Mouse (Mus musculus): ENCODE data around the gene Ptprz1. TPM values are rescaled to one million over a fixed set of nuclear protein-coding genes. Genes with fewer than 3 reads are reported as not detected.
"Not testable (repeated sequence)": the region's sequence is repeated elsewhere in the genome, so short reads cannot be mapped to it uniquely, and the experiment has no call there.

The Ptprz1 gene
- polyA plus RNA-seq, 1 experiment, result not detected

- no peak for TF ChIP-seq POLR2A (IDR thresholded peaks at IDR 0.05; ENCODE audit: borderline replicate concordance, control insufficient read depth, low read depth, low read length)
- TF ChIP-seq CTCF (IDR thresholded peaks at IDR 0.05; ENCODE audit: control insufficient read depth, insufficient read depth, low read length), result no peak
- H3K27ac ChIP-seq (ENCODE audit: control insufficient read depth, insufficient read depth, low read depth, low read length, poor library complexity), result no peak overlapping the region
- WGBS, result 77% methylated on average over 5 of the region's 5 CpGs
- no peaks in the 10 kb centered on the region for H3K4me1 ChIP-seq (ENCODE audit: control insufficient read depth, insufficient read depth, low read length)
- no peak overlapping the region for H3K4me3 ChIP-seq (replicated peaks; ENCODE audit: control insufficient read depth, low read depth, low read length)
These were observed 180.4 kb downstream of the Ptprz1 start for GRCm38 (mm10) chr6:23055734-23056133.

- H3K27ac ChIP-seq (ENCODE audit: control insufficient read depth, insufficient read depth, low read depth, low read length, poor library complexity), result no peak overlapping the region
- H3K4me1 ChIP-seq (ENCODE audit: control insufficient read depth, insufficient read depth, low read length), result no peaks in the 10 kb centered on the region
- TF ChIP-seq CTCF (IDR thresholded peaks at IDR 0.05; ENCODE audit: control insufficient read depth, insufficient read depth, low read length), result no peak
- no peak for TF ChIP-seq POLR2A (IDR thresholded peaks at IDR 0.05; ENCODE audit: borderline replicate concordance, control insufficient read depth, low read depth, low read length)
- WGBS, result 75% methylated on average over 2 of the region's 2 CpGs
- no peak overlapping the region for H3K4me3 ChIP-seq (replicated peaks; ENCODE audit: control insufficient read depth, low read depth, low read length)
These were observed 200.8 kb downstream of the Ptprz1 start for GRCm38 (mm10) chr6:23076060-23076459.

- H3K4me3 ChIP-seq (replicated peaks; ENCODE audit: control insufficient read depth, low read depth, low read length), result no peak overlapping the region
- no peak overlapping the region for H3K27ac ChIP-seq (ENCODE audit: control insufficient read depth, insufficient read depth, low read depth, low read length, poor library complexity)
- H3K4me1 ChIP-seq (ENCODE audit: control insufficient read depth, insufficient read depth, low read length), result no peaks in the 10 kb centered on the region
- TF ChIP-seq CTCF (IDR thresholded peaks at IDR 0.05; ENCODE audit: control insufficient read depth, insufficient read depth, low read length) (no peak), POLR2A (IDR thresholded peaks at IDR 0.05; ENCODE audit: borderline replicate concordance, control insufficient read depth, low read depth, low read length) (no peak)
- WGBS, result 48% methylated on average over 2 of the region's 2 CpGs
These were observed 203.0 kb downstream of the Ptprz1 start for GRCm38 (mm10) chr6:23078273-23078672.

GRCm38 (mm10) chr6:23079991-23080680 lies 204.8 kb downstream of the Ptprz1 start:
- Histone ChIP-seq H3K27ac (ENCODE audit: control insufficient read depth, insufficient read depth, low read depth, low read length, poor library complexity) (no peak overlapping the region), H3K4me3 (replicated peaks; ENCODE audit: control insufficient read depth, low read depth, low read length) (no peak overlapping the region), H3K4me1 (ENCODE audit: control insufficient read depth, insufficient read depth, low read length) (no peaks in the 10 kb centered on the region)
- WGBS, result 69% methylated on average over 3 of the region's 3 CpGs
- TF ChIP-seq POLR2A (IDR thresholded peaks at IDR 0.05; ENCODE audit: borderline replicate concordance, control insufficient read depth, low read depth, low read length), result no peak
- no peak for TF ChIP-seq CTCF (IDR thresholded peaks at IDR 0.05; ENCODE audit: control insufficient read depth, insufficient read depth, low read length)

GRCm38 (mm10) chr6:23084587-23085421 lies 209.5 kb downstream of the Ptprz1 start:
- TF ChIP-seq POLR2A (IDR thresholded peaks at IDR 0.05; ENCODE audit: borderline replicate concordance, control insufficient read depth, low read depth, low read length) (no peak), CTCF (IDR thresholded peaks at IDR 0.05; ENCODE audit: control insufficient read depth, insufficient read depth, low read length) (no peak)
- H3K4me1 ChIP-seq (ENCODE audit: control insufficient read depth, insufficient read depth, low read length), result no peaks in the 10 kb centered on the region
- no peak overlapping the region for H3K4me3 ChIP-seq (replicated peaks; ENCODE audit: control insufficient read depth, low read depth, low read length)
- WGBS, result 73% methylated on average over 5 of the region's 5 CpGs
- H3K27ac ChIP-seq (ENCODE audit: control insufficient read depth, insufficient read depth, low read depth, low read length, poor library complexity), result no peak overlapping the region

- 79% methylated on average over 4 of the region's 4 CpGs for WGBS
- not testable (repeated sequence) for H3K4me3 ChIP-seq (replicated peaks; ENCODE audit: control insufficient read depth, low read depth, low read length); H3K4me1 ChIP-seq (ENCODE audit: control insufficient read depth, insufficient read depth, low read length); H3K27ac ChIP-seq (ENCODE audit: control insufficient read depth, insufficient read depth, low read depth, low read length, poor library complexity)
These were observed 214.0 kb downstream of the Ptprz1 start for GRCm38 (mm10) chr6:23089292-23089691.

GRCm38 (mm10) chr6:23090346-23091055 lies 215.2 kb downstream of the Ptprz1 start:
- H3K4me1 ChIP-seq (ENCODE audit: control insufficient read depth, insufficient read depth, low read length); H3K27ac ChIP-seq (ENCODE audit: control insufficient read depth, insufficient read depth, low read depth, low read length, poor library complexity); H3K4me3 ChIP-seq (replicated peaks; ENCODE audit: control insufficient read depth, low read depth, low read length): not testable (repeated sequence)
- WGBS, result 79% methylated on average over 11 of the region's 11 CpGs

All from bone marrow, adult 2 months (tissue).